Mouse (Mus musculus): ENCODE results near the gene Nrde2. TPM values are rescaled to one million over a fixed set of nuclear protein-coding genes. Genes with fewer than 3 reads are reported as not detected.

Gene Nrde2
- total RNA-seq, 2 experiments from 2014 or later: 14.4 to 14.8 TPM

DNA sequence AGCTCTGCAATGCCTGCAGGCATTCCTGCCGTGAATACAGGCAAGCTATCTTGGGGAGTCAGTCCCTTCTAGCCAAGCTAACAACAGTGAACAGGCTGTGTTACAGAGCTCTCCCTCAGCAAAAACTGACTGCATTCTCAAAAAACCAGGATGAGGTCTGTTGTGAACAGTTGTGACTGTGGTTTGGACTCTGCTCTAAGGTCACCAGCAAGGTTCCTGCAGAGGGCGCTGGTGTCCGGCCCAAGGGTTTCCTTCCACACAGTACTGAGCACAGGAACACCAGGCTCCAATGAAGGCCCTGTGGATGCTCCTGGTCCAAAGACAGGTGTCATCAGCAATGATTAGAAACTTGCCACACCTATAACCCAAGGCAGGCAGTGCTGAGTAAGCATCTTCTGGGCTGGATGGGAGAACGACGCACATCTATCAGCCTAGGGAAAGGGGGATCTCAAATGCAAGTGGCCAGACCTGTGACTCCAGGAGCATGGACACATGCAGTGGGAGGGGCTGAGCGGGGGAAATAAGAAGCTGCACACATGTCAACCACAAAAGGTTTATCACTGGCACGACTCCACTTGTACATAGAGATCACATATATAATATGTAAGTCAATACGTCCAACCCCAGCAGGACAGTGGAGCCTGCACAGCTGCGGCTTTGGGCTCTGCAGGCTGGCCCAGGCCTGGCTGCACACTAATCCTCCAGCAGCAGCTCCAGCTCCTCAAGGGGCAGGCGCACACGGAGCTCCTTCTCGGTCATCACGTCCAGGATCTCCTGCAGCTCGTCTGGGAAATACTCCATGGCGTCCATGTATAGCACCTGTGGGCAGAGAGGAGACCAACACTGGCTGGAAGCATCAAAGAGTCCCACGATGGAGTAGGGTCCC is 34.3 kb downstream of the Nrde2 start:
- no peak for DNase-seq

DNA sequence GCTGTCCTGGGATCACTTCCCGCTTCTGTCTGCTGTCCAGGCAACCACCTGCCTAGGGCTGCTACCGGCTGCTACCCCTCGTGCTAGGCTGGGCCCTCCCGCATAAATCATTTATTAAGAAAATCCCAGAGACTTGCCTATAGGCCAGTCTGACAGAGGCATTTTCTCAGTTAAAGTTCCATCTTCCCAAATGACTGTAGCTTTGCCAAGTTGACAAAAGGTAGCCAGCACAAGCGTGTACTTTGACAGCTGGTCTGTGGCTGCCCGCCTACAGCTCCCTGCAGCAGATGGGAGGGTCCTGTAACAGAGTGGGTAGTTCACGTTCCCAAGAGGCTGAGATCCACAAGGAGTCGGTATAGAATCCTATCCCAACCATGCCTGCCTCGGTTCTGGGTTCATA is 36.0 kb downstream of the Nrde2 start:
- no peak for DNase-seq

DNA sequence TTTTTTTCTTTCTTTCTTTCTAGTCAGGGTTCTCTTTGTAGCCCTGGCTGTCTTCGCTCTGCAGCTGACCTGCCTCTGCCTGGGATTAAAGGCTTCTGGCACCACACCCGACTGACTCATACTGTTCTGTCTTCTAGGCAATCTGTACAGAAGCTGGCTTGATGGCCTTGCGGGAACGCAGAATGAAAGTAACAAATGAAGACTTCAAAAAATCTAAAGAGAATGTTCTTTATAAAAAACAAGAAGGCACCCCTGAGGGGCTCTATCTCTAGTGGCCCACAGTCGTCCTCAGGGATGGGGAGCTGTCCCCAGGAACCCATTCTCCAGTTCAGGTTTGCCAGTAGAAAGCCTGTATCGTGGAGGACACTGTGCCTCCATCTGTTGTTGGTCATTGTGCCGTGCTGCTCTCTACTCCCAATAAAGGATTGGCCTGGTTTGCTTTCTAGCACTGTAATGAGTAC is 36.5 kb downstream of the Nrde2 start:
- no peak for DNase-seq

DNA sequence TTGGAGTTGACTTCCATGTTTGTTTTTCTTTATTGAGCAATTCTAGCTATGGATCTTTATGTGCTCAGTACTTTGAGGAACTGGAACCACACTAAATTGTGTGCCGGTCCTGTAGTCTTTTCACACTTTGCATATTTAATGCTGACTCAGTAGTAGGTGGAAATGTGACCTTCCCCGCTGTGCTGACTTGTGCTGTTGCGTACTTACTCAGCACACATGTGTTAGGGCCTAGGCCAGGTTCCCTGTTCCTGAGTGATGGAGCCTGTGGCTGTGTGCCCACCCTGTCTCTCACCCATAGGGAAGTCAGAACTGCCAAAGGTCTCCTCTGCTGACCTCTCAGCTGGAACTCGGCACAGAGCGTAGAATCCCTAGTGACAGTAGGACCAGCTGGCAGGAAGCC is 43.5 kb downstream of the Nrde2 start:
- DNase-seq: no peak

DNA sequence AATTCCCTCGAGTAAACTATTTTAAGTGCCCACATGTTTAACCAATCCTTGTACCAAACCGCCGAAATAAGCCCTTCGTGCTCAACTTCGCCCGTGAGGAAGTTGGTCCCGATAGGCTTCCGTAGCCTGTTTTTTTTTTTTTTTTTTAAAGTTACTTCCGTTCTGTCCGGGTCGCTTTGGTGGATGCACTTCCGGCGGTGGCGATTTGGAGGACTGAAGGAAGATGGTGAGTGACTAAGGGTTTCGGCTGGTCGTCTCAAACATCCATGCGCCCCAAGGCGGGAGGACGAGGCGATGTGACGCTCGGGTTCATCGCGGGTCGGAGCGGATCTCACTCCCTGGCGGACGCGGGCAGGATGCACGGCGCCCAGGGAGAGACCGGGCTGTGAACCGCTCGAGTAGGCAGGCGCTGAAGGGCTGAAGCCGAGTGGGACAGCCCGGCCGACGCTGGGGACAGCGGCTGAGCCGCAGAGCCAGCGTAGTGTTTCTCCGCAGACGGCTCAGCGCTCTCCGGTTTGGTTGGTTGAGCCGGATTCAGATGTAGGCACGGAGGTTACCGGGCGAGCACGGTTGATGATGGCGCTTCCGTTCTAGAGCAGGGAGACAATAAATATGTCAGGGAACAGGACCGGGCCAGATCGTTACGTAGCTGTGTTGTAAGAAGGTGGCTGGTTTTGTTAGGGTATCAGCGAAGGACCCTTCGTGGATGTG is 49.3 kb downstream of the Nrde2 start, which contains the start of gene Psmc1:
Gene Psmc1, plus strand, starts transcription at position 169 of the 711 bp plus-strand sequence.
- peak; percentile 85 for DNase-seq

DNA sequence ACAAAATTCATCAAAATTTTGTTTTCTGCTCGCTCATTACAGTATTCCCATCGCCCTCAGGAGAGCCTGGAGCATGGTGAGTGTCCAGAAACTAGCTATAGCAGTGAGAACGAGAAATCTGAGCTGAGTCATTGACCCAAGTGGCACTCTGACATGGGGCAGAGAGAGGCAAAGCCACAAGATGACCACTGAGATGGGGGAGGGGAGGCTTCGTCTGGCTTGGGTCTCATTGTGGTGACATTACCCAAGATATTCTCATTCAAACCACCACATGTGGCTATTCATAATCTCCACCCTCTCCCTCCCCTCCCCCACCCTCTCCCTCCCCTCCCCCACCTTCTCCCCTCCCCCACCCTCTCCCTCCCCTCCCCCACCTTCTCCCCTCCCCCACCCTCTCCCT is 52.0 kb downstream of the Nrde2 start:
- no peak for DNase-seq

DNA sequence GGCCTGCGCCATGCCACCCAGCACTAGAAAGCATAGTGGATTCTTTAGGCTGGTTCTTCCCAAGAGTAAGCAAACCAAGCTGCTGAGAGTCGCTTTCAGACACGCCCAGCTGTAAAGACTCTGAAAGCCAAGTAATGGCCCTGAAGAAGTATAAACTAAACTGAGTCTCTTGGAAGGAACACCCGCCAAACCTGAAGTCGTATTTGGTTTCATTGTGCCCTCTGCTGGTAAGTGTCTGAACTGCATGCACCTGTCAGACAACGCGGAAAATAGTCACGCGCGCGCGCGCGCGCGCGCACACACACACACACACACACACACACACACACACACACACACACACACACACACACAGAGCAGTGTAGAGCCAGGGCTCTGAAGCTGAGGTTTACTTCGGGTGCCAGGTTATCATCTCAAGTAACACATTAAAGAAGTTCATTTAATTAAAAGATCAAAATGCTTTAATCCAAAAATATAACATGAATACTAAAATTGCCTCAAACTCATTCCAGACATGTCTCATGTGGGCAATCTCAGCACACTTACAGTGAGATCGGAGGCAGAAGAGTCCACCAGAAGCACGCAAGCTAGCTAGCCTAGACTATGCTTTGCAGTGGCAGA is 53.1 kb downstream of the Nrde2 start:
- peak; percentile 85 for DNase-seq

DNA sequence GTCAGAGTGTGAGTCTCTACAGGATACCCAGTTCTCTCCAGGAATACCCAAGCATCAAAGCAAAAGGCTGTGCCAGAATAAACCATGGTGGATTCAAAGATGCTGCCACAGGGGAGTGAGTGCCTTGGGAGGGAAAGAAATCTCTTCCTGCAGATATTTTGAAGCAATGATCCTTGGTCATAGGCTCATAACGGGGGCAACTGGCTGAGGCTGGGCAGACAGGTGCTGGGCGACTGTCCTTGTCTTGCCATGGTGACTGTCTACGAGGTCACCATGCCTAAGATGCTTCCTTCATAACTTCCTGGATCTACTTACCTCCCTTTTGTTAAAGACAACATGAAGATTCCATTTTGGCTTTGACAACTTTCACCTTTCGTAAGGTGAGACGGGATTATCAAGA is 54.9 kb downstream of the Nrde2 start:
- DNase-seq: no peak

DNA sequence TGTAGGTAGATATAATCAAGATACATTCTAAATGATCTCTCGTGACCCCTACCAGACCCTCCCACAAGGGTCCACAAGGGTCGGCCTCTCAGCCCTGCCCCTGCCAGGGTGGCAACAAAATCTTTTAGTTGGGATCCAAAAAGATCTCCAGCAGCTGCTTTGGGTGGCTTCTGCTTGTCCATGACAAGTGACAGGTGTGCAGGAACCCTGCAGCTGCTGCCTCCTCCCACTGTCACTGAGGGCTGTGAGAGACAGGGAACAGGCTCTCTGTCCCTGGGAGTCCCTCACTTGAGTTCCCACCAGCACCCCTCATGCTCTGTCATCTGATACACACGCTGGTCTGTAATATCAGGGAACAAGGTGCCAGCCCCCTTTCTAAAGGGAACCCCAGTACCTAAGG is 57.8 kb downstream of the Nrde2 start:
- DNase-seq: no peak

DNA sequence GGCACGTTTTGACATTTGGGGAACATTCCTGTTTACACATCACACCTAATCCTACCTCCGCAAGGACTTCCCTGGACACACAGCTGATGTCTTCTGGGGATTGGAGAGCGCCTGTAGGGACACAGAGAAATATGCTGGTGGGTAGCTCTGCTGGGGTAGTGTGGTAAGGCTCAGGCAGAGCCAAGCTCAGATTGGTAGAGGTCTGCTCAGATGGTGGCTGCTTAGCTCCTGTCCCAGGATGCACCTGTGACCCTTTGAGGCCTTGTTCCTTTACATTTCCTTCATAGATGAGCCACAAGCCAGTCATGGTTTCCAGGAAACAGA is 58.8 kb downstream of the Nrde2 start:
- DNase-seq: no peak

DNA sequence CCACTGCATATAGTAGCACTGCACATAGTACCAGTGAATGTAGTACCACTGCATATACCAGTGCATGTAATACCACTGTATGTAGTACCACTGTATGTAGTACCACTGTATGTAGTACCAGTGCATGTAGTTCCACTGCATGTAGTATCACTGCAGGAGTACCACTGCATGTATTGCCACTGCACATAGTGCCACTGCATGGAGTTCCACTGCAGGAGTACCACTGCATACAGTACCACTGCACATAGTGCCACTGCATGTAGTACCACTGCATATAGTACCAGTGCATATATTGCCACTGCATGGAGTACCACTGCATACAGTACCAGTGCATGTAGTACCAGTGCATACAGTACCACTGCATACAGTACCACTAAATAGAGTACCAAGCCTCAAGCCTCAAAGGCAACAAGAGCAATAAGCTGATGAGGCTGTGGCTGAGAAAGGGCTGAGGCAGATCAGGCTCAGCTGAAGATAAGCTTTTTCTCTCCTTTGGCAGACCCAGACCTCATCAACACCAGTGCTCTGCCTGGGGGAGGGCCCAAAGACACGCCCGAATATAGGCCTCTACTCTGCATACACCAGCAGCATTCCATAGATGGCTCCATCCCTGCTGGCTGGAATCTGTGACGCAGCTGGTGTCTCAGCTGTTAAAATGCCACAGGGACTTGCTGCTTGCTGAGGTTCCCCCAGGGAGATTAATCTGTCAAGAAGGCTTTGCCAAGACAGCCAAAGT is 59.3 kb downstream of the Nrde2 start:
- peak; percentile 29 for DNase-seq

DNA sequence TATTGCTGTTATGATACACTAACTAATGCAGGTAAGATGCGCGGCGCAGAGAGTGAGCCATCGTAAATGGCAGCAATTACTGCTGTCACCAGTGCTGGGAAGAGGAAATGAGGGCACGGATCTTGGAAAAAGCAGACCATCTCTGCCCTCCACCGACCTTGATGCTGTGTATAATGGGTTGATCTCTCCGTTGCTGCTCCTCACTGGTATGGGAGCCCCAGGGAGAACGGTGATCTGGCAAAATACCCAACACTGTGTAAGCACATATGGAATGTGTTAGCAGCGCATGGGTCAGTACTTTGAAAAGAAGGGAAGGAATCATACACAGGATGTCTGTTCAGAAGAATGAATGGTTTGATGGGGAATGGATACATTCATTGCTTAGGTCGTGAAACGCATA is 66.4 kb downstream of the Nrde2 start:
- no peak for DNase-seq

DNA sequence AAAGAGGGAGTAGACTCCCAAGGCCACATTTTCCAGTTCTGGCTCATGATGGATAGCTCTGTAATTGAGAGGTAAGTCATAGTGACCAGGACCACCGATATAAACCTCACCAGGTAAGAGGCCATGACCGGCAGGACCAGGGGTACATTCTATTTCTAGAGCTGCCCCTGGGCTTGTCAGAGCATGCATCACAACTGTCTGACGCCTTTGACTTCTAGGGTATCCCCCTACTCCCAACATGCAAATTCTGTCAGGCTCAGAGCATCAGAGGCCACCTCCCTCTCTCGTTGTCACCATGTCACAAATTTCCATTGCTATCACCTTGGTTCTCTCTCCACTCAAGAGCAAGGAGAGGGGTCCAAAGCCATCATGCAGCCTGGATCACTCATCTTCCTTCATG is 68.7 kb downstream of the Nrde2 start:
- no peak for DNase-seq

DNA sequence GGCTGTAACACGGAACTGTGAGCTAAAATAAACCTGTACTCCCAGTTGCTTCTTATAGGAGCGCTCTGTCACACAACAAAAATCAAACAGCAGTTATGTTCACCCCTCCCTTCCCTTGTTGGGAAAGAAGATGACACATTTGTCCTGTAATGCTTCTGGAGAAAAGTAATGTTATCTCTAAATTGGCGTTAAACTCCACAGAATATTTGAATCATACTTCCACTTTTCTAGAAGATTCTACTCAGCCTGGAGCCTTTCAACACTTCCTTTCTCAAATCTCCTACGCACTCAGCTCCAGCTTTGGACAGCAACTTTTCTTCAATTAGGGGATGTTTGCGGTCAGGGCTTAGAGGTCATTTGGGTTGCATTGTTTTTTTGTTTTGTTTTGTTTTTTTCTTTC is 70.2 kb downstream of the Nrde2 start:
- DNase-seq: no peak

DNA sequence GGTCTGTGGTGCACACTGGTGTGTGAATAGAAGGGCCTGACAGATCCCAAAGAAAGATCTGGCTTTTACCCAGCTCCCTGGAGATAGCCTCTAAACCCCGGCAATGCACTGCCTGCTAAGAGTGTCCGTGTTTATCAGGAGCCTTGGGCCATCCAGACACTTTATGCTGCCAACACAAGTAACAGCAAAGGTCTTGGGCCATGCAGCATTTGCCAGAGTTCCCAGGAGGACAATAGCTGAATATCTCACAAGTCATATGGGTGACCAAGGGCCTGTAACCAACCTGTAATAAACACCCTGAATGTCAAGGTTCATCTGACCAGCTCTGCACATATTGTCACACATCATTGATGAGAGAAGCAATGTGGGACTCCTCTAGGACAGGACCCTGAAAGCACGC is 71.4 kb downstream of the Nrde2 start:
- no peak for DNase-seq

DNA sequence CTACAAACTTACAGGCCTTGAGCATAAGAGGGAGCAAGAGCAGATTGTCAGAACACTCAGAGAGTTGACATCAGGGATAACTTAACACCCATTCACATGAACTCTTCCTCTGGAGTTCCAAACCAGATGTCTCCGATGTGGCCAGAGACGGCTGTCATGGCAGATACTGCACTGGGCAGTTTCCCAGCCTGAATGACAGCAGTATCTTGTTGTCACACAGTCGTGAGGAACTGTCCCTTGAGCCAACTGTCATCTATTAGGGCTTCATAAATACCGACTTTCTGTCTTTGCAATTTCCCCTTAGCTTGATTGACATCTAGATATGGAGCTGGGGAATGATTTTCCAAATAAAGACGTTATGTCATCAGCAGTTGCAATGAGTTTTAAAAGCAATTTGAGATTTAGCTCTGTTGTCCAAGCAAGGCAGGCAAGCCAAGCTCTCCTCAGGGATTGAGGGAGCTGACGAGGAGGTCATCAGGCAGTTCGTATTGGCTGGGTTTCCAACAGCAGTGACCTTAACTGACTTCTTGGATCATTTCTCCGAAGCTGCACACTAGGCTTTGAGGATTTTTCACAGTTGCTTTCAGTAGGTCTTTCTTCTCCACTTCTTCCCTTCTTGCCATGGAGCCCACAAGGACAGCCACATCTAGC is 79.7 kb downstream of the Nrde2 start:
- peak; percentile 49 for DNase-seq

DNA sequence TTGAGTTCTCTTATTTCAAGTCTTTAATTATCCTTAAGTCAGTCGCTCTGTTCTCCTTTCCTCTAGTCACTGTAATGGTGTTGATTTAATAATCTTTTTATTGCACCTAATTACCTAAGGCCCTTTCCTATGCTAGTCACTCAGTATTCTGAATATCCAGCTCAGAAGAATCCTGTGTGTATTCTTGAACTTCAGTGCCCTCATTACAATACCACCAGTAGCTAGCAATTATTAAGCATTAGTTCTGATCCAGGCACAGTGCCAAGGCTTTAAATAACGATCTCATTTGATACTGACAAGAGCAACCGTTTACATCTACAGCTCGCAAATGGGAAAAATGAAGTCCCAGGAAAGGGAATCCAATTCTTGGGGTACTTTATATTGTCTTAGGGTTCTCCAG is 83.7 kb downstream of the Nrde2 start:
- no peak for DNase-seq

Other genes with a start within 250 kb of the Nrde2 start
- gene Kcnk13, start 195.2 kb downstream of the Nrde2 start, total RNA-seq (2021): under 1 TPM; 0.25 to 0.55 TPM
- 100 to 1,000 TPM; 143 to 149 TPM for gene Psmc1, start 49.5 kb downstream of the Nrde2 start, total RNA-seq (2021)
- gene Calm1, start 39.8 kb upstream of the Nrde2 start, total RNA-seq (2021): 100 to 1,000 TPM; 366 to 373 TPM

Measured in heart, postnatal 4 days (tissue).